ENCODE assay signal across 11 mouse cellular contexts in the genomic region with DNA sequence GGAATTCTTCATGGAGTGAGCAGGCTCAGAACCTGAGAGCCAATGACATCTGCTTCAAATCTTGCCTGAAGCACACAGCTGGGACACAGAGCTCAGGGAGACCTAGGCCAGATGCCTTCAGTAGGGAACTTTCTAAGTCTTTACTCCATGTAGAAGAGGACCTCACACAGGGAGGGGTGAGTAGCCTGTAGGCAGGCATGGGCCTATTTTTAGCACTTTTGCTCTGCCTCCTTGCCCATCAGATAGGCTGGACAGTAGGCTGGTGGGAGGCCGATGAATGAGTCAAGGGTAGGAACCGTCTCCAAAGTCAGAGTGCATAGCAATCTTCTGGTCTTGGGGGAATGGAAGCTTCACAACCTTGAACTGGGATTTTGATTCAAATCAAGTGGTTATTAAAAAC. TPM values are rescaled to one million over a fixed set of nuclear protein-coding genes. Genes with fewer than 3 reads are reported as not detected.
A peak's percentile ranks its signal among the peaks of the same experiment; 100 is the strongest.
DNase-seq lines count a peak whose midpoint lies in the region; ATAC-seq and TF ChIP-seq lines count a peak whose summit lies in the region.
"Had no signal": no experiment of that assay in that cellular context is flagged by ENCODE, and none has a peak within 500 bp of the region (broad histone marks: within the 10 kb centered on the region; RNA-seq: fewer than 3 reads in every experiment).

No protein-coding gene starts in this region.

- H3K4me2 ChIP-seq in stomach, embryonic 15.5 days: no peak overlapping the region
- no peak overlapping the region for H3K4me2 ChIP-seq in stomach, postnatal 0 days (replicated peaks; ENCODE audit: low read depth)
- peak overlapping the region; percentile 8; the same call in 1 of the 2 replicates for H3K4me2 ChIP-seq in heart, embryonic 15.5 days
- peak overlapping the region; percentile 39 for H3K4me2 ChIP-seq in myocyte (ENCODE audit: low read depth)
- no peak overlapping the region for H3K4me2 ChIP-seq in hindbrain, postnatal 0 days (ENCODE audit: low read depth, low read length)

- no peaks in the 10 kb centered on the region for H3K27me3 ChIP-seq in stomach, embryonic 15.5 days (replicated peaks)
- no peaks in the 10 kb centered on the region for H3K27me3 ChIP-seq in stomach, postnatal 0 days (ENCODE audit: control insufficient read depth, insufficient read depth, low read length)
- no peaks in the 10 kb centered on the region for H3K27me3 ChIP-seq in heart, embryonic 15.5 days
- H3K27me3 ChIP-seq in myocyte (ENCODE audit: control insufficient read depth, insufficient read depth, insufficient read length): no peaks in the 10 kb centered on the region
- H3K27me3 ChIP-seq in hindbrain, postnatal 0 days (ENCODE audit: insufficient read depth, low read length): no peaks in the 10 kb centered on the region

- TF ChIP-seq EP300 in stomach, postnatal 0 days (optimal IDR thresholded peaks at IDR 0.05): no peak

- H3K4me1 ChIP-seq in stomach, embryonic 15.5 days: peaks cover 31% of the 10 kb centered on the region
- H3K4me1 ChIP-seq in stomach, postnatal 0 days (replicated peaks; ENCODE audit: control insufficient read depth, insufficient read depth): 0 out of 2 replicates have a peak, but pooled peaks cover 2% of the 10 kb centered on the region
- H3K4me1 ChIP-seq in heart, embryonic 15.5 days (replicated peaks): peaks cover 75% of the 10 kb centered on the region
- H3K4me1 ChIP-seq in hindbrain, postnatal 0 days (ENCODE audit: insufficient read depth, low read length): peaks cover 9% of the 10 kb centered on the region; the same call in 1 of the 2 replicates

- H3K36me3 ChIP-seq in stomach, embryonic 15.5 days: no peaks in the 10 kb centered on the region
- no peaks in the 10 kb centered on the region for H3K36me3 ChIP-seq in stomach, postnatal 0 days (ENCODE audit: control insufficient read depth, insufficient read depth, low read length)
- no peaks in the 10 kb centered on the region for H3K36me3 ChIP-seq in heart, embryonic 15.5 days
- no peaks in the 10 kb centered on the region for H3K36me3 ChIP-seq in myocyte (ENCODE audit: control insufficient read depth, insufficient read depth)
- H3K36me3 ChIP-seq in hindbrain, postnatal 0 days (ENCODE audit: insufficient read depth, low read length): no peaks in the 10 kb centered on the region

- intact Hi-C loops in gastrocnemius, adult 2 months (cut with DNase I): no loop called here

- no peak for TF ChIP-seq CTCF in gastrocnemius, adult 2 months (IDR thresholded peaks at IDR 0.05)
- no peak for TF ChIP-seq CTCF in stomach, postnatal 0 days (IDR thresholded peaks at IDR 0.05; ENCODE audit: low read depth)
- no peak for TF ChIP-seq CTCF in hindbrain, postnatal 0 days (IDR thresholded peaks at IDR 0.05; ENCODE audit: low read depth)

- no peak overlapping the region for H3K9ac ChIP-seq in stomach, embryonic 15.5 days
- H3K9ac ChIP-seq in stomach, postnatal 0 days (ENCODE audit: low read length): no peak overlapping the region
- no peak overlapping the region for H3K9ac ChIP-seq in heart, embryonic 15.5 days
- H3K9ac ChIP-seq in hindbrain, postnatal 0 days (replicated peaks; ENCODE audit: low read length): no peak overlapping the region
- H3K9ac ChIP-seq: liver, embryonic 14.5 days had no signal

- no peaks in the 10 kb centered on the region for H3K79me2 ChIP-seq in myocyte (ENCODE audit: control insufficient read depth, insufficient read depth)

- peak overlapping the region; percentile 53 for H3K27ac ChIP-seq in gastrocnemius, adult 2 months
- peak overlapping the region; percentile 6; the same call in 1 of the 2 replicates for H3K27ac ChIP-seq in stomach, embryonic 15.5 days
- H3K27ac ChIP-seq in stomach, postnatal 0 days (replicated peaks): no peak overlapping the region
- H3K27ac ChIP-seq in heart, embryonic 15.5 days: peak overlapping the region; percentile 85
- H3K27ac ChIP-seq in hindbrain, postnatal 0 days: no peak overlapping the region
- H3K27ac ChIP-seq: liver, embryonic 14.5 days had no signal

- no peak for ATAC-seq in stomach, embryonic 15.5 days (ENCODE audit: insufficient read depth, low FRiP score, low read depth)
- no peak for ATAC-seq in stomach, postnatal 0 days (ENCODE audit: low FRiP score, low TSS enrichment)
- no peak for ATAC-seq in heart, embryonic 15.5 days (replicated peaks; ENCODE audit: insufficient number of reproducible peaks, insufficient read depth, low FRiP score, low read depth)
- ATAC-seq in hindbrain, postnatal 0 days: no peak

- no peak overlapping the region for H3K4me3 ChIP-seq in gastrocnemius, adult 2 months
- H3K4me3 ChIP-seq in stomach, embryonic 15.5 days (replicated peaks): no peak overlapping the region
- H3K4me3 ChIP-seq in stomach, postnatal 0 days (ENCODE audit: low read depth, low read length): no peak overlapping the region
- no peak overlapping the region for H3K4me3 ChIP-seq in heart, embryonic 15.5 days
- H3K4me3 ChIP-seq in myocyte: no peak overlapping the region
- no peak overlapping the region for H3K4me3 ChIP-seq in hindbrain, postnatal 0 days (ENCODE audit: low read length)

- no peak for DNase-seq in gastrocnemius, adult 2 months
- no peak for DNase-seq in gastrocnemius, adult 18-20 months (ENCODE audit: low spot score)
- DNase-seq in stomach, postnatal 0 days (ENCODE audit: low spot score): no peak
- no peak for DNase-seq in hindbrain, postnatal 0 days (ENCODE audit: low spot score)
- no peak for DNase-seq in thymus, adult 18-20 months
- DNase-seq: cerebellum, adult 11 months; kidney, adult 2 months had no signal

- no peak overlapping the region for H3ac ChIP-seq in myocyte (ENCODE audit: control insufficient read depth, insufficient read length)

- no peak for TF ChIP-seq POLR2A in myocyte (IDR thresholded peaks at IDR 0.05; ENCODE audit: insufficient read length, low read depth)

- no peaks in the 10 kb centered on the region for H3K9me3 ChIP-seq in stomach, embryonic 15.5 days
- H3K9me3 ChIP-seq in stomach, postnatal 0 days (ENCODE audit: control insufficient read depth, low read length): no peaks in the 10 kb centered on the region
- H3K9me3 ChIP-seq in heart, embryonic 15.5 days (replicated peaks): no peaks in the 10 kb centered on the region
- H3K9me3 ChIP-seq in hindbrain, postnatal 0 days (ENCODE audit: low read length): no peaks in the 10 kb centered on the region

- WGBS in stomach, embryonic 15.5 days: 81% methylated on average over 2 of the region's 2 CpGs
- WGBS in stomach, postnatal 0 days: 77% methylated on average over 2 of the region's 2 CpGs
- 29% methylated on average over 2 of the region's 2 CpGs for WGBS in heart, embryonic 15.5 days
- WGBS in hindbrain, postnatal 0 days: 93% methylated on average over 2 of the region's 2 CpGs

TF ChIP-seq in myocyte, 11 proteins besides CTCF, POLR2A, EP300 and RAD21:
- TF ChIP-seq MAX (IDR thresholded peaks at IDR 0.05; ENCODE audit: low read depth) (no peak), REST (IDR thresholded peaks at IDR 0.05; ENCODE audit: insufficient read depth, insufficient read length) (no peak)
TF ChIP-seq in myocyte: peak in this region for 0.

RNA-seq across cellular contexts. Expression of gene Ddc, which starts 22.7 kb away (rescaled TPM):
- under 1 TPM; 0.61 to 0.81 TPM for total RNA-seq in gastrocnemius, adult 2 months (2021)
- under 1 TPM; 0.66 to 0.71 TPM for total RNA-seq in gastrocnemius, adult 18-20 months (2021)
- 48.5 and 57.0 TPM in 2 replicates for polyA plus RNA-seq in stomach, embryonic 15.5 days (2015; fragmentation: Nextera tagmentation; extraction: Ambion mirVana)
- polyA plus RNA-seq in stomach, postnatal 0 days (2015; fragmentation: Nextera tagmentation; extraction: Ambion mirVana): 24.0 and 24.1 TPM in 2 replicates
- polyA plus RNA-seq in heart, embryonic 15.5 days (2015; fragmentation: Nextera tagmentation; extraction: Ambion mirVana): 92.1 and 115 TPM in 2 replicates
- 7.5 TPM for polyA plus RNA-seq in myocyte (2012; fragmentation: generic; extraction: Trizol)
- total RNA-seq in hindbrain, postnatal 0 days (2014; rRNA removed): 11.4 and 13.7 TPM in 2 replicates
- 15.4 and 20.5 TPM in 2 replicates for polyA plus RNA-seq in hindbrain, postnatal 0 days (2015; fragmentation: Nextera tagmentation; extraction: Ambion mirVana)

Comparison
In these comparisons a context has a peak if more than half of its experiments do, and no peak if none do; other contexts are left out.
1. H3K27ac ChIP-seq: peak in gastrocnemius, adult 2 months (single experiment), stomach, embryonic 15.5 days (single experiment) and heart, embryonic 15.5 days (single experiment); none in stomach, postnatal 0 days (single experiment) and hindbrain, postnatal 0 days (single experiment).
2. H3K4me2 ChIP-seq: peak in heart, embryonic 15.5 days (single experiment) and myocyte (single experiment); none in stomach, embryonic 15.5 days (single experiment), stomach, postnatal 0 days (single experiment) and hindbrain, postnatal 0 days (single experiment).